Mouse (Mus musculus): ENCODE measurements around the gene Casp12. TPM values are rescaled to one million over a fixed set of nuclear protein-coding genes. Genes with fewer than 3 reads are reported as not detected.

The Casp12 gene
- polyA plus RNA-seq, 1 experiment from 2014 or later: 7.5 TPM

Other genes starting within 250 kb of the Casp12 start
- 6.3 and 7.3 TPM in 2 replicates for gene Casp1, start 46.9 kb upstream of the Casp12 start, polyA plus RNA-seq (2015; fragmentation: Nextera tagmentation; extraction: Ambion mirVana)
- gene Casp4, start 36.6 kb upstream of the Casp12 start, polyA plus RNA-seq (2015; fragmentation: Nextera tagmentation; extraction: Ambion mirVana): 7.7 and 7.9 TPM in 2 replicates